Mouse (Mus musculus) neural tube, embryonic 14.5 days (tissue): ENCODE measurements around the gene Ptgs1. TPM values are rescaled to one million over a fixed set of nuclear protein-coding genes. Genes with fewer than 3 reads are reported as not detected.

Experiments
- ATAC-seq: fragments of 200-750 bp; cut with Nextera tagmentation; 2 replicates; pipeline ENCODE4 v1.8.0; 2017; ENCODE audit warnings: low read depth, mild to moderate bottlenecking, moderate TSS enrichment, moderate library complexity
- H3K27ac ChIP-seq: fragments of 300-500 bp; sonication (generic); 2 replicates; pipeline ENCODE4 v1.5.1; 2014; ENCODE audit warnings: low read depth, mild to moderate bottlenecking, control low read depth, low read length, moderate library complexity, mixed read lengths
- H3K27me3 ChIP-seq: fragments of 300-500 bp; sonication (generic); 2 replicates; pipeline ENCODE4 v1.6.1; 2014; ENCODE audit warnings: low read length; ENCODE audit not compliant: control insufficient read depth, insufficient read depth
- H3K36me3 ChIP-seq: fragments of 300-500 bp; sonication (generic); 2 replicates; pipeline ENCODE4 v1.6.1; 2014; ENCODE audit warnings: low read length, mixed read lengths; ENCODE audit not compliant: control insufficient read depth, insufficient read depth
- H3K4me1 ChIP-seq: fragments of 300-500 bp; sonication (generic); 2 replicates; pipeline ENCODE4 v1.6.1; 2014; ENCODE audit warnings: low read length; ENCODE audit not compliant: control insufficient read depth, insufficient read depth
- H3K4me2 ChIP-seq: fragments of 300-500 bp; sonication (generic); 2 replicates; pipeline ENCODE4 v1.6.1; 2014; ENCODE audit warnings: mild to moderate bottlenecking, low read depth, low read length, control low read depth
- H3K4me3 ChIP-seq: fragments of 300-500 bp; sonication (generic); 2 replicates; pipeline ENCODE4 v1.5.1; 2014; ENCODE audit warnings: low read depth, low read length, control low read depth, mixed read lengths
- H3K9ac ChIP-seq: fragments of 300-500 bp; sonication (generic); replicated peaks from 2 replicates; pipeline ENCODE4 v1.6.1; 2014; ENCODE audit warnings: low read depth, mild to moderate bottlenecking, control low read depth, low read length, mixed read lengths
- H3K9me3 ChIP-seq: fragments of 300-500 bp; sonication (generic); 2 replicates; pipeline ENCODE4 v1.6.1; 2016; ENCODE audit warnings: low read length; ENCODE audit not compliant: control insufficient read depth
- WGBS: fragments of 180-500 bp; shearing (Covaris S2); extraction: QIAGEN DNeasy Blood & Tissue Kit; methylation state at CpG from one replicate; pipeline ENCODE4 v1.1.7; 2014; 5-methylcytosine and 5-hydroxymethylcytosine counted together
- polyA plus RNA-seq: library from polyadenylated mRNA; unstranded; fragments of >200 nt; fragmentation: Nextera tagmentation; extraction: Ambion mirVana; gene quantifications from 2 replicates; pipeline ENCODE4 v1.2.1, GENCODE M21; 2014

Ptgs1 gene
- polyA plus RNA-seq, 1 experiment from 2014 or later: 2.7 TPM

GRCm38 (mm10) chr2:36251156-36251555 lies 20.9 kb downstream of the Ptgs1 start:
- ATAC-seq: no peak

DNA sequence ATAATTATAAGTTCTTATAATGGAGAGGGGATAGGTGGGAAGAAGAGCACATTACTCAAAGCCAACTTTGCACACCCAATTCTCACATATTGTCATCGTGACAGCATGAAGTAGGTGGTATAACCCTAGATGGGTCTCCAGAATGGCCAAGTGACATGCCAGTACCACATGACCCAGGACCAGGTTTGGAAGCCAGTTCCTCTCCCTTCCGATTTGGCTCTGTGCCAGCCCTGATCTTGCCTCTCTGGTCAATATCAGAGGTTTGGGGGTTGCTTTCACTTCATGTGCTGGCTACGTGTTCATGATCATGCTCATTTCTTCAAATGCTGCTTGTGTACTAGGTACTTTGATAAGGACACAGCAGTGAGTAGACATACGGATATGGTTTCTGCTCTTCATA lies 22.3 kb downstream of the Ptgs1 start:
- WGBS: 94% methylated on average over 4 of the region's 4 CpGs
- no peak for ATAC-seq
- no peaks in the 10 kb centered on the region for H3K9me3 ChIP-seq

More at GRCm38 (mm10) chr2:36251156-36251555, 20.9 kb downstream of the Ptgs1 start:
- Histone ChIP-seq H3K36me3 (no peaks in the 10 kb centered on the region), H3K4me1 (no peaks in the 10 kb centered on the region), H3K9me3 (no peaks in the 10 kb centered on the region), H3K4me3 (no peak overlapping the region), H3K9ac (no peak overlapping the region), H3K27ac (no peak overlapping the region), H3K4me2 (no peak overlapping the region), H3K27me3 (no peaks in the 10 kb centered on the region)
- WGBS: 83% methylated on average over 8 of the region's 8 CpGs

DNA sequence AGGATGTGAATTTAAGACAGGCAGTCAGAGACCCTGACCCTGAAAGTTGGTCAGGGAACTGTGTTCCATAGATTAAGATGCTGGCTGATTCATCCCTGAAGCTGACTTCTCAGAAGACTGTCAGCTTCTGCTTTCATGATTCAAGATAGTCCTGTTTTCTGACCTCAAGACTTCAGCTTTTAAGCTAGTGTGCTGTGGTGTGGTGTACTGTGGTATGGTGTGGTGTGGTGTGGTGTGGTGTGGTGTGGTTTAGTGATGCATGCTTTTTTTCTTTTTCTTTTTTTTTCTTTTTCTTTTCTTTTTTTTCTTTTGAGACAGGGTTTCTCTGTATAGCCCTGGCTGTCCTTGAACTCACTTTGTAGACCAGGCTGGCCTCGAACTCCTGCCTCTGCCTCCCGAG lies 24.2 kb downstream of the Ptgs1 start:
- H3K27ac ChIP-seq: no peak overlapping the region
- H3K9me3 ChIP-seq: no peaks in the 10 kb centered on the region
- H3K4me3 ChIP-seq: no peak overlapping the region
- no peak overlapping the region for H3K4me2 ChIP-seq
- no peaks in the 10 kb centered on the region for H3K4me1 ChIP-seq
- no peaks in the 10 kb centered on the region for H3K27me3 ChIP-seq
- no peak for ATAC-seq
- 79% methylated on average over 2 of the region's 2 CpGs for WGBS
- H3K36me3 ChIP-seq: no peaks in the 10 kb centered on the region
- no peak overlapping the region for H3K9ac ChIP-seq

More for the DNA sequence above, 22.3 kb downstream of the Ptgs1 start:
- no peaks in the 10 kb centered on the region for H3K4me1 ChIP-seq
- no peak overlapping the region for H3K4me3 ChIP-seq
- H3K9ac ChIP-seq: no peak overlapping the region
- no peak overlapping the region for H3K27ac ChIP-seq
- H3K27me3 ChIP-seq: no peaks in the 10 kb centered on the region
- H3K4me2 ChIP-seq: no peak overlapping the region
- H3K36me3 ChIP-seq: no peaks in the 10 kb centered on the region

DNA sequence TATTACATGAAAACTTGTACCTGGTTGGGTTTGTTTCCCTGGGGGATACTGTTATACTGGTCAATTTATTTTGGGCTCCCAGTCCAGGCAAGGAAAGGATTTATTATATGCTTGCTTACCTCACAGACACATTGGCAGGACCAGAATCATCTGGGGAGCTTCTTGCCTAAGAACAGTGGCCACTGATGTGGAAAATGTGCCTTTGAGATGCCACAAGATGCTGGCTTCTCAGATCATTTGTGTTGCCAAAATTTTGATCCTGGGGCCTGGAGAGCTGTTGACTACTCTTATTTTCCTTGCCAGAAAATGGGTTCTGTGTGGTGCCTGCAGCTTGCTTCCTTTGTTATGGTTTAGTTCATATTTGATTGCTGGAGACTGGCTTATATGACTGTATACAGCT lies 26.7 kb downstream of the Ptgs1 start:
- H3K4me3 ChIP-seq: no peak overlapping the region
- no peak for ATAC-seq
- no peak overlapping the region for H3K4me2 ChIP-seq
- H3K27ac ChIP-seq: no peak overlapping the region
- no peak overlapping the region for H3K9ac ChIP-seq
- no peaks in the 10 kb centered on the region for H3K9me3 ChIP-seq
- no peaks in the 10 kb centered on the region for H3K36me3 ChIP-seq
- no peaks in the 10 kb centered on the region for H3K27me3 ChIP-seq
- no peaks in the 10 kb centered on the region for H3K4me1 ChIP-seq

GRCm38 (mm10) chr2:36259382-36259781 lies 29.2 kb downstream of the Ptgs1 start:
- H3K36me3 ChIP-seq: no peaks in the 10 kb centered on the region
- no peak for ATAC-seq
- 82% methylated on average over 4 of the region's 4 CpGs for WGBS

DNA sequence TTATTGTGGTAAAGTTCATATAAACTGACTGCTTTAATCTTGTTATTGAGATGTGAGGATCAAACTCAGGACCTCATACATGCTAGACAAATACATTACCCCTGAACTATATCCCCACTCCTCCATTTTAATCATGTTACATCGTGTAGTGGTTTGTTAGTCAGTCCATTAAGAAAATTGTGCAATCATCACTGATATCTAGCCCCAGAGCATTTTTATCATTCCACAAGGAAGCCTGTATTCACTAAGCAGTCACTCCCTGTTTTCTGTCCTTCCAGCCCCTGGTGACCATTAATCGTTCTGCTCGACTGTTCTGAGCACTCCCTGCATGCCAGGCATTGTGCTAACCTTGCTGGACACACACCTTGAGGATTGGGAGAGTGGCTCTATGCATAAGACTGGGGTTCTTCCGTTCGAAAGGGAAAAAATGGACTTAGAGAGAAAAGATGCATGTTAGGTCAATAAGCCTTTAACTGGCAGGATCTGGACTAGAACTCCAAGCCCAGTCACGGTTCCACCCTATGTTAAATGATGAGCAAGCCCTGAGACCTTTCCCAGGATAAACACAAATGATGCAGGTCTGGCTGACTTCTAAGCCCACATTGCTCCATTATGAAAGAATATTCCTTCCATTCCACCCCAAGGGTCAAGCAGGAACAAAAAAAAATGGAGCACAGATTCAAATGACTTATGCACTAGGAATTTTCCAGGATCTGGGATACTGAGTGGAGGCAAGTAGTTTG lies 29.7 kb downstream of the Ptgs1 start:
- no peaks in the 10 kb centered on the region for H3K36me3 ChIP-seq
- no peaks in the 10 kb centered on the region for H3K9me3 ChIP-seq
- no peak for ATAC-seq
- no peaks in the 10 kb centered on the region for H3K4me1 ChIP-seq
- H3K9ac ChIP-seq: no peak overlapping the region
- H3K4me2 ChIP-seq: no peak overlapping the region
- H3K4me3 ChIP-seq: no peak overlapping the region
- 86% methylated on average over 6 of the region's 6 CpGs for whole genome bisulfite sequencing
- no peaks in the 10 kb centered on the region for H3K27me3 ChIP-seq
- no peak overlapping the region for H3K27ac ChIP-seq

More at GRCm38 (mm10) chr2:36259382-36259781, 29.2 kb downstream of the Ptgs1 start:
- no peak overlapping the region for H3K4me2 ChIP-seq
- H3K4me1 ChIP-seq: no peaks in the 10 kb centered on the region
- no peak overlapping the region for H3K27ac ChIP-seq
- no peak overlapping the region for H3K9ac ChIP-seq
- no peak overlapping the region for H3K4me3 ChIP-seq
- no peaks in the 10 kb centered on the region for H3K9me3 ChIP-seq
- no peaks in the 10 kb centered on the region for H3K27me3 ChIP-seq

DNA sequence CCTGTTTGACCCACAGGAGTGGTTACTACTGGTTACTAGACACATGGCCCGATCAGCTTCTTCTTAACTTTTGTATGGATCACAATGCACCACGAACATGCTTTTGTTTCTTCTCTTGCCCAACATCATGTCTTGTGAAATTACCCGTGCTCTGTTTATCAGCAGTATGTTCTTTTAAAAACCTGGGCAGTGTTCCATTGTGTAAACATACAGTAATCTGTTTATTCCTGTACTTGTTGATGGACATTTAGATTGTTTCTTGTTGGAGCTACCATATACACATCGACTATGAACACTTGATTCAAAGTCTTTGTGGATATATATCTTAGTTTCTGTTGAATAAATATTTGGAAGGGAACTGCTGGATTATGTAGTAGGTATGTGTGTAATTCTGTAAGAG lies 31.8 kb downstream of the Ptgs1 start:
- H3K27me3 ChIP-seq: no peaks in the 10 kb centered on the region
- no peak overlapping the region for H3K27ac ChIP-seq
- no peak for ATAC-seq
- H3K36me3 ChIP-seq: no peaks in the 10 kb centered on the region
- H3K9me3 ChIP-seq: no peaks in the 10 kb centered on the region
- no peaks in the 10 kb centered on the region for H3K4me1 ChIP-seq
- no peak overlapping the region for H3K4me2 ChIP-seq
- WGBS: 86% methylated on average over 4 of the region's 4 CpGs
- H3K4me3 ChIP-seq: no peak overlapping the region
- H3K9ac ChIP-seq: no peak overlapping the region

DNA sequence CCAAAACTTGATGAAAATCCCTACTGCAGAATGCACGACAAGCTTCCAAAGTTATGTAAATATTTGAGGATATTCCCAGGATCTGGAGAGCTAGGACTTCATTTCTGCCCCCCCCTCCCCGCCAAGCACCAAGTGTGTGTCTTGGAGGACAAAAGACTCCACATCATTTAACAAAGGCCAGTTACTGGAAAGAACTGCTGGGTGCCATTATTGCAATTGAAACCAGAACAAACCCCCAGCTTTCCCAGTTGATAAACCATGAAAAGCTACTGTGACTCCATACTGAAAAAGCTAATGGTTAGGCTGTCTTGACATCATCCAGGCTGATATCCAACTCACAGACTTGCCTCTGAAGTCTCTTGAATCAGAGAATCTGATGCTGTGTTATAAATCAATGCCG lies 39.2 kb downstream of the Ptgs1 start:
- no peaks in the 10 kb centered on the region for H3K36me3 ChIP-seq
- H3K9me3 ChIP-seq: no peaks in the 10 kb centered on the region
- WGBS: 47% methylated on average over 3 of the region's 3 CpGs
- no peak overlapping the region for H3K27ac ChIP-seq
- no peaks in the 10 kb centered on the region for H3K4me1 ChIP-seq
- no peak overlapping the region for H3K4me3 ChIP-seq
- H3K9ac ChIP-seq: no peak overlapping the region
- no peak for ATAC-seq
- H3K4me2 ChIP-seq: no peak overlapping the region
- H3K27me3 ChIP-seq: no peaks in the 10 kb centered on the region

DNA sequence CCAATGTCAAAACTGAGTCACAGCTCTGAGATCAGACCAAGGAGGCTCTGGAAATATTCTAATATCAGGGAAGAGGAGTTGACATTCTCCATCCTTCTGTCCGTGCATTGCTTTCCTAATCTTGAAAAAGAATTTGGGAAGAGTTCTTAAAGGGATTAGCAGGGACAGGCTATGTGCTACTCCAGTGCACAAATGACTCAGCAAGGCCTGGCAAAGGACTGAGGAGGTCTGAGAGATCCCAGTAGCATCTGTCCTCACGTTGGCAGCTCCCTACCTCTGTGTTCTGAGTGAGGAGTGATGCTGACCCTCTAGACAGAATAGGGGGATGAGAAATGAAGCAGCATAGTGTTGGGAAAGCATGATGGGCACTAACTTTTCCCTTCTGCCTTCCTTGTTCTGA lies 40.0 kb downstream of the Ptgs1 start:
- Histone ChIP-seq H3K4me3 (no peak overlapping the region), H3K4me1 (no peaks in the 10 kb centered on the region), H3K4me2 (no peak overlapping the region), H3K9ac (no peak overlapping the region), H3K27ac (no peak overlapping the region), H3K36me3 (no peaks in the 10 kb centered on the region), H3K27me3 (no peaks in the 10 kb centered on the region), H3K9me3 (no peaks in the 10 kb centered on the region)
- 63% methylated on average over 2 of the region's 2 CpGs for WGBS
- no peak for ATAC-seq
